Mouse (Mus musculus) heart, embryonic 16.5 days (tissue): ENCODE measurements at regions not wholly inside any gene's neighbourhood (a gene's known extent, or its start where the extent isn't known, plus 50 kb on each side); places are given as distances from the start of the nearest gene placed in this dataset.

Experiments
- ATAC-seq: fragments of 200-750 bp; cut with Nextera tagmentation; replicated peaks from 2 replicates; pipeline ENCODE4 v1.8.0; 2017; ENCODE audit warnings: moderate number of reproducible peaks; ENCODE audit not compliant: insufficient read depth, low FRiP score; ENCODE audit errors: extremely low read depth
- H3K27ac ChIP-seq: fragments of 300-500 bp; sonication (generic); 2 replicates; pipeline ENCODE4 v1.5.1; 2014; ENCODE audit warnings: mild to moderate bottlenecking, low read length, control low read depth, moderate library complexity
- H3K27me3 ChIP-seq: fragments of 300-500 bp; sonication (generic); 2 replicates; pipeline ENCODE4 v1.6.1; 2014; ENCODE audit warnings: low read length, mixed read lengths; ENCODE audit not compliant: control insufficient read depth, insufficient read depth
- H3K36me3 ChIP-seq: fragments of 300-500 bp; sonication (generic); 2 replicates; pipeline ENCODE4 v1.6.1; 2014; ENCODE audit not compliant: control insufficient read depth, insufficient read depth
- H3K4me1 ChIP-seq: fragments of 300-500 bp; sonication (generic); 2 replicates; pipeline ENCODE4 v1.6.1; 2014; ENCODE audit warnings: low read length, mixed read lengths; ENCODE audit not compliant: control insufficient read depth, insufficient read depth
- H3K4me2 ChIP-seq: fragments of 300-500 bp; sonication (generic); 2 replicates; pipeline ENCODE4 v1.6.1; 2014; ENCODE audit warnings: low read depth, mild to moderate bottlenecking, control low read depth, low read length
- H3K4me3 ChIP-seq: fragments of 300-500 bp; sonication (generic); 2 replicates; pipeline ENCODE4 v1.5.1; 2014; ENCODE audit warnings: mild to moderate bottlenecking, control low read depth, low read length
- H3K9ac ChIP-seq: fragments of 300-500 bp; sonication (generic); 2 replicates; pipeline ENCODE4 v1.6.1; 2014; ENCODE audit warnings: low read length, control low read depth
- H3K9me3 ChIP-seq: fragments of 300-500 bp; sonication (generic); replicated peaks from 2 replicates; pipeline ENCODE4 v1.6.1; 2016; ENCODE audit warnings: low read length; ENCODE audit not compliant: control insufficient read depth
- WGBS: fragments of 180-500 bp; shearing (Covaris S2); extraction: QIAGEN DNeasy Blood & Tissue Kit; methylation state at CpG from one replicate; pipeline ENCODE4 v1.1.7; 2014; 5-methylcytosine and 5-hydroxymethylcytosine counted together

DNA sequence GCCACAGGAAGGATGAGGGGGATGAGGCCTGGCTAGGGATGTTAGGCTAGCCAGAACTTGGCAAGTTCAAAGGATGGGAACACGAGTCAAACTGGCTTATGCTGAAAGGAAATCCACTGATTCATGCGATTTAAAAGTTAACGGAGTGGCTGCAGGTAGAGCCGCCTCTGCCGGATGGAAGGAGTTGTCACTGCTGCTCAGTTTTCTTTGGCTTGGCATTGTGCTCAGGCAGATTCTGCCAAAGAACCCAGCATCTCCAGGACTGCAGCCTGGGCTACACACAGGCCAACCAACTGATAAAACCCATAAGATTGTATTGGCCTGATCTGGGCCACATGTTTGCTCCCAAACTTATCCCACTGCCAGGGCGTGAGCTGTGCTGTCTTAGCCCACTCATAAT, 105.3 kb upstream of the Aldh1a3 start:
- no peaks in the 10 kb centered on the region for H3K36me3 ChIP-seq
- H3K4me2 ChIP-seq: no peak overlapping the region
- 76% methylated on average over 6 of the region's 6 CpGs for WGBS
- no peak overlapping the region for H3K9ac ChIP-seq
- H3K4me3 ChIP-seq: no peak overlapping the region
- H3K4me1 ChIP-seq: peaks cover 3% of the 10 kb centered on the region
- H3K9me3 ChIP-seq: no peaks in the 10 kb centered on the region
- no peak overlapping the region for H3K27ac ChIP-seq
- H3K27me3 ChIP-seq: no peaks in the 10 kb centered on the region
- ATAC-seq: no peak

DNA sequence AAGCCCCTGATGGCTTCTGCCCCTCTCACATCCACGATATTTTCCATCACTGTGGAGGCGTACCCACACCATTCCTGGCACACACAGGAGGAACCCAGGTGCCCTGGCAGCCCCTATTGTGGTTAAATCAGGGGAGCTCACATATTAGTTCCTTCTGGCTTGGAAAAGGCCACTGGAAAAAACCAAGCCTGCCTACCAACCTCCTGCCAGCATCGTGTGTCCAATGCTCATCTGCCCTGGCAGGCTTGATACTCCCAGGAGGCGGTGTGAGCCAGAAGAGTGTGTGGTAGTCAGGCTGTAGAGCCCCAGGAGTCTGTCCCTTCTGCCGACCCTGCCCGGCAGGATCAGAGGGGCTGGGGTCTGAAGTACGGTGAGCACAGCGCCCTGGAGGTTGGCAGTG, 104.7 kb upstream of the Aldh1a3 start:
- no peaks in the 10 kb centered on the region for H3K9me3 ChIP-seq
- H3K27ac ChIP-seq: no peak overlapping the region
- no peak overlapping the region for H3K4me2 ChIP-seq
- no peak overlapping the region for H3K9ac ChIP-seq
- WGBS: 84% methylated on average over 8 of the region's 8 CpGs
- H3K36me3 ChIP-seq: no peaks in the 10 kb centered on the region
- ATAC-seq: no peak
- no peak overlapping the region for H3K4me3 ChIP-seq
- no peaks in the 10 kb centered on the region for H3K27me3 ChIP-seq
- peaks cover 3% of the 10 kb centered on the region for H3K4me1 ChIP-seq

DNA sequence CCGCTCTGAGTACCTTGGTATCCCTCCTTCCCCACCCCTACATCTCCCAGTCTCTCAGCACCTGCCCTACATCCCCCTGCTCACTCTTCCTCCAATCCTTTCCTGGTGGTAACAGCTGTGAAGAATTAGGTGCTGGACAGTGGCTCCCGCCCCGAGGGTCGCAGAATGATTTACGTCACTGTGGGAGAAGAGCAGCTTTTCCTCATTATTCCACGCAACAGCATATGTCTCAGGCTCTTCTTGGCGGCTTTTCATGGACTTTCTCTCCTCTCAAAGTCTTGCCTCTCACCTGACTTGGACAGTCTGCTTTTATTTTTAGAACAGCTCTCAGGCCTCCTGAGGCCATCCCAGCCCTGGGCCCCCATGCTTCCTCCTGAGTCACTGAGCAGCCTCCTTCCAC, 103.8 kb upstream of the Aldh1a3 start:
- no peak for ATAC-seq
- no peak overlapping the region for H3K4me3 ChIP-seq
- 49% methylated on average over 7 of the region's 7 CpGs for WGBS
- no peaks in the 10 kb centered on the region for H3K9me3 ChIP-seq
- H3K27ac ChIP-seq: no peak overlapping the region
- H3K4me1 ChIP-seq: peaks cover 3% of the 10 kb centered on the region
- H3K9ac ChIP-seq: no peak overlapping the region
- no peaks in the 10 kb centered on the region for H3K36me3 ChIP-seq
- no peaks in the 10 kb centered on the region for H3K27me3 ChIP-seq
- H3K4me2 ChIP-seq: no peak overlapping the region

DNA sequence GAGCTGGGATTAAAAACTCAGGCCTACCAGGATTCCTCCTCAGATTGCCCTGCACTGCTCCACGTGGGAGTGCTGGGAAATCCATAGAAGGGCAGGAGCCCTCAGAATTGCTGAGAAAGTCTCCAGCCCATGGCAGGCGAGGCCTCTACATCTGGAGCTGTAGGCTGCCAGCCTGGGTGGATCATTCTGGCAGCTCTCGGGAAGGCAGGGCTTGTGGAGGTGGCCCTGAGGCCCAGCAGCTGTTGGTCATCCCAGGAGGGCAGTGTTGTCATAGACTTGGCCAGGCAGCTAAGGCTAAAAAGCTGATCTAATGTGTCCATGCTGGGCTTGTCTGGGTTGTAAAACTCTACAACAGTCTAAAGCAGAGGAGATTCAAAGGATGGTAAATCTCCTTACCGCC, 101.6 kb upstream of the Aldh1a3 start:
- H3K36me3 ChIP-seq: no peaks in the 10 kb centered on the region
- 62% methylated on average over 4 of the region's 4 CpGs for WGBS
- no peak overlapping the region for H3K4me3 ChIP-seq
- no peaks in the 10 kb centered on the region for H3K27me3 ChIP-seq
- H3K9me3 ChIP-seq: no peaks in the 10 kb centered on the region
- peaks cover 3% of the 10 kb centered on the region for H3K4me1 ChIP-seq
- H3K9ac ChIP-seq: no peak overlapping the region
- 0 out of 2 replicates have a peak, but pooled peaks have one; percentile 32 for ATAC-seq
- H3K4me2 ChIP-seq: no peak overlapping the region
- H3K27ac ChIP-seq: no peak overlapping the region

DNA sequence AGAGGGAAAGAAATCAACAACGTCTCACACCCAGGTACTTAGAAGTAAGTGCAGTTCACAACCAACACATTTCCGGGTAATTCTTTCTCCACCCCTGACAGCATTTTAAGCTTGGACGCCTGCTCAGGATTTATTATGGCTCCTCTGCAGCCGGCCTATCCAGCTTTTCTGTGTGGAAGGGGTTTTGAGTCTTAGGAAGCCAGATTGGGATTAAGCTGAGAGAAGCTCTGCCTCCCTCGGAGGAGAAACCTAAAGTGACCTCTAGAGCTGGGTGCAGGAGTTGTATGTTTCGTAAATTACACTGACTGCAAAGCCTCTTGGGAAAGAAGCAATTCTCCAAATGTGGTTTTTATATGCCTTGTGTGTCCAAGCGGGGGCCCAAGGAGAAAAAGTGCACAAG, 96.6 kb upstream of the Aldh1a3 start:
- Histone ChIP-seq H3K9ac (no peak overlapping the region), H3K27me3 (no peaks in the 10 kb centered on the region), H3K4me1 (no peaks in the 10 kb centered on the region), H3K27ac (no peak overlapping the region), H3K4me2 (no peak overlapping the region), H3K9me3 (no peaks in the 10 kb centered on the region), H3K36me3 (no peaks in the 10 kb centered on the region), H3K4me3 (no peak overlapping the region)
- ATAC-seq: no peak
- WGBS: 64% methylated on average over 7 of the region's 7 CpGs

DNA sequence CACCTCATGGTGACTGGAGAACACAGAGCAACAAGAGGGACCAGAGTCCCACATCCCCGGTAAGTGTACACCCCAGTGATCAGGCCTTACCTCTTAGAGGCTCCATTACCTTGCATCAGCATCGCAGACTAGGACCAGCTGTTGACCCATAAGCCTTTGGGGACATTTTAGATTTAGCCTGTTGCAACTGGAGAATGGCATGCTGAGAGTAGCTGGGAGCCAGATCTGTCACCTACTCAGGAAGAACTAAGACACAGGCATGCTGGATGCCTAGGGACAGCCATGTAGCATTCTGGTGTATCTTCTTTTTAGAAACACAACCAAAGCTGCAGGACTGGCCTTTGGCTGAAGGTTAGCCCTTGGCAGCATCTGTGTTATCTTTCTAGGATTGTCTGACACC, 94.2 kb upstream of the Aldh1a3 start:
- no peaks in the 10 kb centered on the region for H3K9me3 ChIP-seq
- no peaks in the 10 kb centered on the region for H3K27me3 ChIP-seq
- H3K4me1 ChIP-seq: no peaks in the 10 kb centered on the region
- H3K9ac ChIP-seq: no peak overlapping the region
- no peak for ATAC-seq
- H3K27ac ChIP-seq: no peak overlapping the region
- 94% methylated on average over 2 of the region's 2 CpGs for WGBS
- H3K4me3 ChIP-seq: no peak overlapping the region
- H3K4me2 ChIP-seq: no peak overlapping the region
- no peaks in the 10 kb centered on the region for H3K36me3 ChIP-seq

DNA sequence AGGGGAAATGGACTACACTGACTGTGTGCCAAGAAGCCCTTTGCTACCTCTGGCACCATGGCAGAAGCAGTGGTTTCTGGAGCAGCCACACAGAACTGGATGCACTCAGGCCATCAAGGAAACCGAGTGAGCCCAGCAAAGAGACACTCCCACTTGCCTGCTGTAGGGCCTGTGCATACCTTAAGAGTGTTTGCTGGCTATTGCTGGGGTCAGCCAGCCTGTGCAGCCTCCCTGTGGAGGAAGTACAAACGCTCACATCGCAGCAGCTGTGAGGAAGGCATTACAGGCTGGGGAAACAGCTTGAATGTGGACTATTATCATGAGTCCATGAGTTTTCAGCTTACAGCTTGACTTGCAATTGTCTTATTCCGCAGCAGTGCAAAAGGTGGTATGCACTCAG, 88.8 kb upstream of the Aldh1a3 start:
- WGBS: 41% methylated on average over 4 of the region's 4 CpGs
- Histone ChIP-seq H3K4me1 (no peaks in the 10 kb centered on the region), H3K27ac (no peak overlapping the region), H3K9me3 (peaks cover 6% of the 10 kb centered on the region), H3K36me3 (no peaks in the 10 kb centered on the region), H3K27me3 (no peaks in the 10 kb centered on the region), H3K4me3 (no peak overlapping the region), H3K4me2 (no peak overlapping the region), H3K9ac (no peak overlapping the region)
- no peak for ATAC-seq

DNA sequence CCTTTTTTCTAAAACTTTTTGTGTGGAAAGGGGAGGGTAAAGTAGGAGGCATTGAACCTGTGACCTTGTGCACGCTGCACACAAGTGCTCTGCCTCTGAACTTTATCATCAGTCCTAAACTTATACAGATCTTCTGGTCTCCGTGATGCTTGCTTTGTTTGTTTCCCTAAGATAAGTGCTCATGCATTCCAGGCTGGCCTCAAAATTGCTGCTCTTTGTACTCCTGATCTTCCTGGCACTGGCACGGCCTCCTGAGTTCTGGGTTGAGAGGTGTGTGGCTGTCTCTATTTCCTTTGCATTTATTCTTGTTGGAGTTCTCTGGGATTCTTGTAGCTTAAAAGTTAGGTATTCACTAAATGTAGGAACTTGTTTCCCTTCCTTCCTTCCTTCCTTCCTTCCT, 86.1 kb upstream of the Aldh1a3 start:
- no peaks in the 10 kb centered on the region for H3K36me3 ChIP-seq
- no peaks in the 10 kb centered on the region for H3K27me3 ChIP-seq
- no peak overlapping the region for H3K27ac ChIP-seq
- no peak overlapping the region for H3K9ac ChIP-seq
- H3K4me1 ChIP-seq: no peaks in the 10 kb centered on the region
- H3K9me3 ChIP-seq: peaks cover 7% of the 10 kb centered on the region
- no peak overlapping the region for H3K4me2 ChIP-seq
- no peak for ATAC-seq
- 23% methylated on average over 3 of the region's 3 CpGs for WGBS
- H3K4me3 ChIP-seq: no peak overlapping the region

DNA sequence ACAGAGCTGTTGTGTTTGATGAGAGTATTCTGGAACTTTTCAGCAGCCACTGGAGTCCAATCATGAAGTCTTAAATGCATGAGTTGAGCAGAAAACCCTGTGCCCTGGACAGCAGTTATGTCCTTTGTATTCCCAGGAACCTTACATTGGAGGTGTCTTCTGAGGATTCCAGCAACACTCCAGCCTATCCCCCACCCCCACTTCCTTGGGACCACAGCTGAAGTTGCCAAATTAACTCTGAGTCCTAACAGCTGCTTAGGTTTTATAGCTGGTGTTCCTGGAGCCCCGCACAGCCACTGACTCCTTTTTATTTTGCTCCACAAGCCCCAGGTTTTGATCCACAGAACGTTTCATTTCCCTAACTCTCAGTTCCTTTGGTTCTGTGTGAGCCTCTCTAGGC, 78.4 kb upstream of the Aldh1a3 start:
- no peak overlapping the region for H3K4me2 ChIP-seq
- no peak overlapping the region for H3K27ac ChIP-seq
- H3K36me3 ChIP-seq: no peaks in the 10 kb centered on the region
- WGBS: 59% methylated on average over 2 of the region's 2 CpGs
- no peak for ATAC-seq
- no peak overlapping the region for H3K4me3 ChIP-seq
- no peaks in the 10 kb centered on the region for H3K27me3 ChIP-seq
- no peak overlapping the region for H3K9ac ChIP-seq
- no peaks in the 10 kb centered on the region for H3K4me1 ChIP-seq
- H3K9me3 ChIP-seq: peaks cover 6% of the 10 kb centered on the region

DNA sequence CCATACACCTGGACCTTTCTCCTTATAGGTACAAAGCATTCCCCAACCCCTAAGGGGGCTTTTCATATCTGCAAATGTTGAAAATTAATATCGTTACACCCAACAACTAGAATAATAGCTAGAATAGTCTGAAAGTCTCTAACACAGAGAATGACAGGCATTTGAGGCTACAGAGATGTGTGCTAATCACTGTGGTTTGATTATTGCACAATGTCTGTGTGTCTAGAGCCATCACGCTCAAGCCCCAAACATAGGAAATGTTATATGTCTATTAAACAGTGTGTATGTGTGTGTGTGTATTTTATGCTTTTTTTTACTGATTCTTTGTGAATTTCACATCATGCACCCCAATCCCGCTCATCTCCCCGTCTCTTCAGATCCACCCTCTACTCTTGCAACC, 77.2 kb upstream of the Aldh1a3 start:
- no peaks in the 10 kb centered on the region for H3K27me3 ChIP-seq
- no peak overlapping the region for H3K9ac ChIP-seq
- no peak overlapping the region for H3K4me2 ChIP-seq
- ATAC-seq: no peak
- H3K4me1 ChIP-seq: no peaks in the 10 kb centered on the region
- H3K27ac ChIP-seq: no peak overlapping the region
- 90% methylated on average over 4 of the region's 4 CpGs for WGBS
- no peaks in the 10 kb centered on the region for H3K36me3 ChIP-seq
- peaks cover 6% of the 10 kb centered on the region for H3K9me3 ChIP-seq
- no peak overlapping the region for H3K4me3 ChIP-seq
